Mouse (Mus musculus) CH12.LX (cell line): Measurements from ENCODE around the gene Ppp2r3a. TPM values are rescaled to one million over a fixed set of nuclear protein-coding genes. Genes with fewer than 3 reads are reported as not detected.

Experiments used
- DNase-seq: peaks from one replicate; pipeline ENCODE4 v3.0.0-alpha.2; 2013; ENCODE audit errors: extremely low read depth
- H3K27ac ChIP-seq: 2 replicates; pipeline ENCODE4 v1.5.1; 2012; ENCODE audit warnings: low read depth, mild to moderate bottlenecking, control low read depth, moderate library complexity; ENCODE audit not compliant: insufficient read depth
- H3K27me3 ChIP-seq: replicated peaks from 2 replicates; pipeline ENCODE3; 2012; ENCODE audit warnings: inconsistent platforms
- H3K36me3 ChIP-seq, 2 experiments: replicated peaks in 1 of 2; 2 replicates each; pipeline versions ENCODE3 to v1.6.1; 2012; ENCODE audit warnings: inconsistent platforms in 1 of 2, low read length in 1 of 2, mild to moderate bottlenecking in 1 of 2, mixed read lengths in 1 of 2, moderate library complexity in 1 of 2; ENCODE audit not compliant: control insufficient read depth in 1 of 2, insufficient read depth in 1 of 2
- H3K4me1 ChIP-seq, 2 experiments: 2 replicates each; pipeline ENCODE4 v1.6.1; 2012; ENCODE audit warnings: inconsistent platforms in 1 of 2, moderate library complexity in 1 of 2; ENCODE audit not compliant: insufficient read depth in 2 of 2, control insufficient read depth in 1 of 2
- H3K4me2 ChIP-seq: 2 replicates; pipeline ENCODE4 v1.6.1; 2012; ENCODE audit warnings: low read depth, mild to moderate bottlenecking, control low read depth; ENCODE audit not compliant: poor library complexity, insufficient read depth, severe bottlenecking
- H3K4me3 ChIP-seq, 3 experiments: fragments of 150-350 bp in 1 of 3; sonication (generic) in 1 of 3; replicated peaks in 1 of 3; 2 replicates each; pipeline versions ENCODE3 to v1.5.1; 2011 to 2012; ENCODE audit warnings: low read depth in 2 of 3, low read length in 2 of 3, mild to moderate bottlenecking in 2 of 3, moderate library complexity in 2 of 3, control low read depth in 1 of 3, improper control_type of control experiment in 1 of 3, inconsistent platforms in 1 of 3, mixed read lengths in 1 of 3; ENCODE audit not compliant: poor library complexity in 1 of 3
- H3K79me2 ChIP-seq: replicated peaks from 2 replicates; pipeline ENCODE4 v1.6.1; 2012; ENCODE audit warnings: mild to moderate bottlenecking, moderate library complexity; ENCODE audit not compliant: control insufficient read depth, poor library complexity, insufficient read depth, severe bottlenecking; ENCODE audit errors: extremely low read depth
- H3K9ac ChIP-seq: 2 replicates; pipeline ENCODE4 v1.6.1; 2012; ENCODE audit warnings: low read depth, mild to moderate bottlenecking, control low read depth, moderate library complexity; ENCODE audit not compliant: insufficient read depth
- H3K9me3 ChIP-seq: replicated peaks from 2 replicates; pipeline ENCODE3; 2012; ENCODE audit warnings: low read length, inconsistent platforms, mixed read lengths
- CHD2 ChIP-seq: IDR thresholded peaks from 2 replicates; pipeline ENCODE4 v1.6.1; 2011; ENCODE audit warnings: low read length, improper control_type of control experiment
- CTCF ChIP-seq, 2 experiments: IDR thresholded peaks in 1 of 2; conservative IDR thresholded peaks in 1 of 2; 2 replicates each; pipeline ENCODE4 v1.5.1; 2011 to 2012; ENCODE audit warnings: low read depth in 2 of 2, low read length in 2 of 2, improper control_type of control experiment in 1 of 2, inconsistent platforms in 1 of 2, mild to moderate bottlenecking in 1 of 2, moderate library complexity in 1 of 2
- ELF1 ChIP-seq: IDR thresholded peaks from 2 replicates; pipeline ENCODE4 v1.6.1; 2014; ENCODE audit warnings: low read depth, mild to moderate bottlenecking, inconsistent platforms, low read length, improper control_type of control experiment
- GABPA ChIP-seq: IDR thresholded peaks from 2 replicates; pipeline ENCODE4 v1.6.1; 2012; ENCODE audit warnings: low read depth, low read length, improper control_type of control experiment, inconsistent platforms; ENCODE audit not compliant: insufficient replicate concordance
- HCFC1 ChIP-seq: IDR thresholded peaks from 2 replicates; pipeline ENCODE4 v1.6.1; 2012; ENCODE audit warnings: low read depth, mild to moderate bottlenecking, inconsistent platforms, low read length, improper control_type of control experiment
- JUND ChIP-seq: conservative IDR thresholded peaks from 2 replicates; pipeline ENCODE4 v1.6.1; 2011; ENCODE audit warnings: low read depth, low read length, improper control_type of control experiment
- KAT2A ChIP-seq: IDR thresholded peaks from 2 replicates; pipeline ENCODE4 v1.6.1; 2012; ENCODE audit warnings: low read length, improper control_type of control experiment, inconsistent platforms; ENCODE audit not compliant: insufficient replicate concordance
- MAFK ChIP-seq: IDR thresholded peaks from 2 replicates; pipeline ENCODE4 v1.6.1; 2011; ENCODE audit warnings: low read length, improper control_type of control experiment; ENCODE audit not compliant: insufficient replicate concordance
- MAZ ChIP-seq: IDR thresholded peaks from 2 replicates; pipeline ENCODE4 v1.6.1; 2012; ENCODE audit warnings: low read depth, mild to moderate bottlenecking, inconsistent platforms, low read length, improper control_type of control experiment, moderate library complexity
- MEF2A ChIP-seq: IDR thresholded peaks from 2 replicates; pipeline ENCODE4 v1.6.1; 2014; ENCODE audit warnings: low read depth, mild to moderate bottlenecking, inconsistent platforms, low read length, improper control_type of control experiment, borderline replicate concordance
- MXI1 ChIP-seq: IDR thresholded peaks from 2 replicates; pipeline ENCODE4 v1.6.1; 2011; ENCODE audit warnings: mild to moderate bottlenecking, low read depth, low read length, improper control_type of control experiment
- MYC ChIP-seq: IDR thresholded peaks from 2 replicates; pipeline ENCODE4 v1.6.1; 2011; ENCODE audit warnings: low read depth, mild to moderate bottlenecking, improper control_type of control experiment, low read length
- NRF1 ChIP-seq: IDR thresholded peaks from 2 replicates; pipeline ENCODE4 v1.6.1; 2014; ENCODE audit warnings: low read depth, mild to moderate bottlenecking, inconsistent platforms, low read length, improper control_type of control experiment, moderate library complexity
- POLR2A ChIP-seq: IDR thresholded peaks from 2 replicates; pipeline ENCODE4 v1.6.1; 2011; ENCODE audit warnings: low read depth, mild to moderate bottlenecking, improper control_type of control experiment, low read length
- SIN3A ChIP-seq: IDR thresholded peaks from 2 replicates; pipeline ENCODE4 v1.6.1; 2012; ENCODE audit warnings: low read length, improper control_type of control experiment, inconsistent platforms
- SMC3 ChIP-seq: IDR thresholded peaks from 2 replicates; pipeline ENCODE4 v1.6.1; 2011; ENCODE audit warnings: low read depth, low read length, improper control_type of control experiment
- USF1 ChIP-seq: IDR thresholded peaks from 2 replicates; pipeline ENCODE4 v1.6.1; 2014; ENCODE audit warnings: low read depth, mild to moderate bottlenecking, inconsistent platforms, low read length, improper control_type of control experiment
- ZMIZ1 ChIP-seq: IDR thresholded peaks from 2 replicates; pipeline ENCODE4 v1.6.1; 2012; ENCODE audit warnings: low read depth, mild to moderate bottlenecking, inconsistent platforms, low read length, improper control_type of control experiment
- dilution Hi-C: fragments of 300-500 bp; cut with MboI; formaldehyde crosslinking; loops from 2 replicates; pipeline ENCODE4 v1.14.3; 2020; ENCODE audit warnings: low sequenced_read_pairs; ENCODE audit not compliant: extremely low pct_unique_long_range_greater_than_20kb, extremely low pct_ligation_motif_present
- in situ Hi-C: fragments of 300-500 bp; cut with MboI; formaldehyde crosslinking; loops from 3 replicates; pipeline ENCODE4 v1.14.3; 2019; ENCODE audit warnings: low sequenced_read_pairs, low pct_ligation_motif_present, low pct_unique_long_range_greater_than_20kb, mixed read lengths
- polyA plus RNA-seq: library from polyadenylated mRNA; unstranded; fragments of >175 nt; gene quantifications from 2 replicates; pipeline ENCODE4 v1.2.1, GENCODE M21; 2012; ENCODE audit warnings: low read depth; ENCODE audit not compliant: insufficient read length
- total RNA-seq, 2 experiments: library from RNA; depleted of rRNA; stranded (reverse); fragments of 300-350 nt in 1 of 2; fragments of >200 nt in 1 of 2; gene quantifications; 2 replicates each; pipeline ENCODE4 v1.2.3; 2012 to 2014

The Ppp2r3a gene
- total and polyA plus RNA-seq, 3 experiments: 1.2 to 2.1 (median 1.8) TPM

GRCm38 (mm10) chr9:101180234-101180633, 71.4 kb downstream of the Ppp2r3a start:
- no peak overlapping the region for H3K4me2 ChIP-seq

DNA sequence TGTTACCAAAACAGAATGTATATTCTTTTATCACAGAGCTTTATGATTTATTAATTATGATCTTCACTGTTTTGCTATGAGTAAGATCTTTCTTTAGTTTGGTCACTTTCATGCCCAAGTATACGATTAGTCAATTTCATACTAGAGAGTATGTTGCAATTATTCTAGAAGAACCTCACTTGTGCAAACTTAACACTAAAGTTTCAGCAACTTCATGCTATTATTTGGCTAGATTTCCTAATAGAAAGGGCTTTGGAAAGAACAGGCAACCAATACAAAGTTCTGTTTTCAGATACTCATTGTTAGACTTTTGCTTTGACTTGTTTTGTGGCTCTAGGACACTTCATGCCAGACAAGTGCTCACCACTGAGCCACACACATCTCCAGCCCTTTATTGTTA, 91.0 kb downstream of the Ppp2r3a start:
- TF ChIP-seq POLR2A (no peak), ZMIZ1 (no peak), ELF1 (no peak), CTCF (conservative IDR thresholded peaks at IDR 0.05 in 1 of 2, IDR thresholded peaks at IDR 0.05 in 1 of 2; ENCODE audit: low read depth in 2 of 2, low read length in 2 of 2) (no peak), MYC (no peak), MXI1 (no peak), SMC3 (no peak), MAFK (no peak), SIN3A (no peak), MEF2A (no peak), MAZ (no peak), JUND (no peak)
- peaks cover 2 to 7% of the 10 kb centered on the region in 2 experiments; a peak in 1 of 4 replicates for H3K4me1 ChIP-seq
- DNase-seq: no peak
- no peak overlapping the region for H3K9ac ChIP-seq
- H3K36me3 ChIP-seq: no peaks in the 10 kb centered on the region
- no peak overlapping the region for H3K27ac ChIP-seq
- dilution Hi-C loops (no loop called here), in situ Hi-C loops (no loop called here)
- H3K9me3 ChIP-seq: no peaks in the 10 kb centered on the region
- no peaks in the 10 kb centered on the region for H3K79me2 ChIP-seq
- H3K27me3 ChIP-seq: no peaks in the 10 kb centered on the region
- H3K4me2 ChIP-seq: no peak overlapping the region
- H3K4me3 ChIP-seq: no peak overlapping the region

More at GRCm38 (mm10) chr9:101180234-101180633, 71.4 kb downstream of the Ppp2r3a start:
- TF ChIP-seq CHD2 (no peak), HCFC1 (no peak), USF1 (no peak), KAT2A (no peak), SIN3A (no peak), GABPA (no peak), ZMIZ1 (no peak), MEF2A (no peak), JUND (no peak), MYC (no peak), NRF1 (no peak), CTCF (conservative IDR thresholded peaks at IDR 0.05 in 1 of 2, IDR thresholded peaks at IDR 0.05 in 1 of 2; ENCODE audit: low read depth in 2 of 2, low read length in 2 of 2) (no peak), ELF1 (no peak)
- Histone ChIP-seq H3K36me3 (peaks cover 0 to 2% of the 10 kb centered on the region in 2 experiments), H3K4me3 (no peak overlapping the region), H3K9me3 (no peaks in the 10 kb centered on the region), H3K79me2 (no peaks in the 10 kb centered on the region), H3K4me1 (peaks cover 0 to 2% of the 10 kb centered on the region in 2 experiments; a peak in 1 of 4 replicates), H3K27me3 (no peaks in the 10 kb centered on the region), H3K27ac (no peak overlapping the region), H3K9ac (no peak overlapping the region)
- dilution Hi-C loops: no loop called here
- in situ Hi-C loops: no loop called here
- no peak for DNase-seq
